Mouse (Mus musculus) embryonic facial prominence, embryonic 10.5 days (tissue): Measurements from ENCODE around the gene Actn1. TPM values are rescaled to one million over a fixed set of nuclear protein-coding genes. Genes with fewer than 3 reads are reported as not detected.

ENCODE experiments used
- DNase-seq: peaks from one replicate; pipeline ENCODE4 v3.0.0-alpha.2; 2017; ENCODE audit warnings: low spot score
- H3K27ac ChIP-seq: fragments of 300-500 bp; sonication (generic); replicated peaks from 2 replicates; pipeline ENCODE4 v1.5.1; 2016; ENCODE audit warnings: mild to moderate bottlenecking
- H3K27me3 ChIP-seq: fragments of 300-500 bp; sonication (generic); replicated peaks from 2 replicates; pipeline ENCODE4 v1.6.1; 2016; ENCODE audit warnings: low read depth, mild to moderate bottlenecking; ENCODE audit not compliant: poor library complexity, severe bottlenecking
- H3K36me3 ChIP-seq: fragments of 300-500 bp; sonication (generic); replicated peaks from 2 replicates; pipeline ENCODE4 v1.6.1; 2016; ENCODE audit warnings: mild to moderate bottlenecking, moderate library complexity
- H3K4me1 ChIP-seq: fragments of 300-500 bp; sonication (generic); 2 replicates; pipeline ENCODE4 v1.6.1; 2016
- H3K4me3 ChIP-seq: fragments of 300-500 bp; sonication (generic); 2 replicates; pipeline ENCODE4 v1.5.1; 2016; ENCODE audit warnings: mild to moderate bottlenecking, moderate library complexity
- H3K9me3 ChIP-seq: fragments of 300-500 bp; sonication (generic); 2 replicates; pipeline ENCODE4 v1.6.1; 2016; ENCODE audit warnings: mild to moderate bottlenecking
- WGBS: fragments of 180-500 bp; shearing (Covaris S2); methylation state at CpG from one replicate; pipeline ENCODE4 v1.1.7; 2016; 5-methylcytosine and 5-hydroxymethylcytosine counted together
- polyA plus RNA-seq: library from polyadenylated mRNA; unstranded; fragments of >200 nt; fragmentation: Nextera tagmentation; extraction: Ambion mirVana; gene quantifications from 2 replicates; pipeline ENCODE4 v1.2.1, GENCODE M21; 2016

The Actn1 gene
- polyA plus RNA-seq, 1 experiment from 2014 or later = 39.3 TPM

DNA sequence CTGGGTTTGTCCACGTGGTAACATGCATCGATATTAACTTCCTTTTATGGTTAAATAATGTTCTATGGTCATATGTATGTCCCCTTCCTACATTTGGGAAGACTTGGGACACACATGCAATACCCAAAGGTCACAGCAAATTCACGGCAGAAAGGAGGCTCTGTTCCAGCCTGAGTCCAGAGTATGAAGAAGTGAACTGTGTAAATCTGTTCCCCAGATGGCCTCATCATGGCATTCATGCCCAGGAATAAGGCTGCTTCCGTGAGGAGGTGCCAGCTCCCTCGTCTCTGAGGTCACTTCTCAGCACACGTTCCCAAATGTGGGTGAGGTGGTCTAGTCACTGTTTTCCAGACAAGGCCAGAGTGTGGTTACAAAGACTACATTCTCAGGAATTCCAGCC, 122.9 kb downstream of the Actn1 start:
- no peak for DNase-seq
- no peak overlapping the region for H3K4me3 ChIP-seq
- no peaks in the 10 kb centered on the region for H3K36me3 ChIP-seq
- peaks cover 24% of the 10 kb centered on the region for H3K4me1 ChIP-seq
- H3K27me3 ChIP-seq = 0 out of 2 replicates have a peak, but pooled peaks cover 5% of the 10 kb centered on the region
- no peaks in the 10 kb centered on the region for H3K9me3 ChIP-seq
- no peak overlapping the region for H3K27ac ChIP-seq
- WGBS = 82% methylated on average over 6 of the region's 6 CpGs

DNA sequence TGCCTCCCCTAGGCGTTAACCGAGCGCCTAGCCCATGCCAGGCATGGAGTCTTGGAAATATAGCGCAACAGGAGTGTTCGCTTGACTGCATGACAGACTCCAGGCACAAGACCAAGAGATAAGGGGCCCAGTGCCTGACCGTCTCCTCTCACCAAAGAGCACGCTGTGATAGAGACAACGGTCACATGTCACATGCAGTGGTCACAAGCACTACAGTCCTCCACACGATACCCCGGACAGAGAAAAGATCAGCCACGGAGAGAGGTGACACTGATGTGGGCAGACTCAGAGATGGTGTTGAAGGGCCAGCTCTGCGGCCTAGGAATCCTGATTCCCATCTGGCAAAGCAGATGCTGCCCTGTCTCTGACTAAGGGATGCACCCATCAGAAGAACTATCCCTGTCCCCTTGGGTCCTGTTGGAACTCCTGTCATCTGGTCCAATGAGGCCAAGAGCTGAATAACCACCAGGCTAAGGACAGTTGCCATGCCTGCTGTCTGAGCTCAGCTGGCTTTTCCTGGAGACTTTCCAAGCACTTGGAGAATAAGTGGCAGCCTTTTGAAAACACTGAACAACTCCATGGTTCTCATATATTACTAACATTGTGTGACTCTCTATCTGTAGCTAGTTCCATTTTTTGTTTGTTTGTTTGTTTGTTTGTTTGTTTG, 123.8 kb downstream of the Actn1 start:
- Histone ChIP-seq H3K4me1 (peaks cover 30% of the 10 kb centered on the region), H3K4me3 (no peak overlapping the region), H3K27me3 (0 out of 2 replicates have a peak, but pooled peaks cover 5% of the 10 kb centered on the region), H3K36me3 (no peaks in the 10 kb centered on the region), H3K9me3 (no peaks in the 10 kb centered on the region), H3K27ac (peak overlapping the region; percentile 51)
- no peak for DNase-seq
- WGBS = 92% methylated on average over 12 of the region's 12 CpGs

DNA sequence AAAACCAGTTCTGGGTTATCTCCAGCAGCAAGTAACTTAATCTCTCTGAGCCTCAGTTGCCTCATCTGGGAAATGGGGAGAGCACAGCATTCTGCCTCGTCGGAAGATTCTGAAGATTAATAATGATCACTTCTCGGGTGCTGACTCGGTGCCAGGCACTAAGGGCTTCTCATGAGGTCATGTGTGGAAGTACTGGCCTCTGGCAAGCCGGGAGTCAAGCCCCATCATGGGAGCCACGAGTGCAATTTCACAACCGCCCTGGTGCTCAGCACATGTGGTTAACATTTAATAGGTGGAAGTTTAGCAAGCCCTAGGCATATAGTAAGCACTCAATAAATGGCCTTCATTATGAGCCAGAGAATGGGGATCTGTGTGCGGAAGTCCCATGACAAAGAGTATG, 125.0 kb downstream of the Actn1 start:
- no peaks in the 10 kb centered on the region for H3K36me3 ChIP-seq
- no peak overlapping the region for H3K4me3 ChIP-seq
- no peak for DNase-seq
- peaks cover 35% of the 10 kb centered on the region for H3K4me1 ChIP-seq
- no peak overlapping the region for H3K27ac ChIP-seq
- H3K9me3 ChIP-seq = no peaks in the 10 kb centered on the region
- 0 out of 2 replicates have a peak, but pooled peaks cover 3% of the 10 kb centered on the region for H3K27me3 ChIP-seq
- 89% methylated on average over 8 of the region's 8 CpGs for WGBS

DNA sequence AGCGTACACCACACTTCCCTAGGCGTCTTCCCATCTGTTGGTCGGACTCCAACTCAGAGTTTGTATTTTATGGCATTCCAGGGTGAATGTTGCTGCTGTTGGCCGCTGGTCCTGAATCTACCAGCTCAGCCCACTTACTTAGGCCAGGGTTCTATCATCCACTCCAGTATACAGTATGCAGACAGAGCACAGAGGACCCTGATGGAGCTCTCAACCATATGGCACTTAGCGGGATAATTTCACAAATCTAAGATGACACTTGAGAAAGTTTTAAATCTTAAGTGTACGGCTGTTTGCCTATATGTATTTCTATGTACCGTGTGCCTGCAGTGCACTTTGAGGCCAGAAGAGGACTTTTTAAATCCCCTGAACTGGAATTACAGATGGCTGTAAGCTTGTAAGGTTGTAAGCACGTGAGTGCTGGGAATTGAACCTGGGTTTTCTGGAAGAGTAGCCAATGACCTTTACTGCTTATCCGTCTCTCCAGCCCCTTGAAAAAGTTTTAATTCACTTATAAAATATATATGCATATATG, 127.1 kb downstream of the Actn1 start:
- Histone ChIP-seq H3K27me3 (no peaks in the 10 kb centered on the region), H3K4me3 (peak overlapping the region; percentile 73), H3K9me3 (no peaks in the 10 kb centered on the region), H3K27ac (peak overlapping the region; percentile 99), H3K4me1 (peaks cover 42% of the 10 kb centered on the region), H3K36me3 (peaks cover 4% of the 10 kb centered on the region; the same call in 1 of the 2 replicates)
- 43% methylated on average over 9 of the region's 9 CpGs for WGBS
- DNase-seq = no peak

DNA sequence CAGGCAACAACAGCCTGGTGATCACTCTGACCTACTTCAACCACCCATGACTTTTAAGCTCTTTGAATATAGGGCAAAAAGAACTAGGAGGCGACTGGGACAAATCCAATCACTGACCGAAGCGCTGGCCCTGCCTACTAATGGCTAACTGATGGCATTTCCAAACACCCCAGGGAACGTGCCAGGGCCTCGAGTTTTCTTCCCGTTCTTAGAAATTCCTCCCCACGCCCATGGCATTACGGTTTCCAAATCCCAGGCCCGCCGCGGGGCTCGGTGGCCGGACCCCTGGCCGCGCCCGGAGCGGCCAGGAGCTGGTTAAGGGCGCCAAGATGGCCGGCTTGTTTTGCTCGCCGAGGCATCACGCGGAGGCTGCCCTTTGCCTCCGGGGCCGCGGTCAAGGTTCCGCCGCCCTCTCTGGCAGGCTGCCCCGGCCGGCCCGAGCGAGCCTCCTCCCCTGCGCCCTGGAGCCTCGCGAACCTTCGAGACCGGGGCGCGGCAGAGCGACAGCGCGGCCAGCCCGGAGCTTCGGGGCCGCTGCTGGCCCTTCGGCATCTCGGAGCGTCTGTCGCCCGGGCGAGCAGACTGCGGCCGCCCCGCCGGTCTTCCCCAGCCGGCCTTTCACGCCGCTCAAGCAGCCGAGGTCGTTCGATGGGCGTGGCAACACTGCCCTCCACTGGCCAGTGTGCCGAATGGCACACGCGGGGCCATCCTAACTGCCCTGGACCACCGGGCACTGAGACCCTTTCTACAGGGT, 127.7 kb downstream of the Actn1 start:
- 1% methylated on average over 66 of the region's 66 CpGs for WGBS
- peaks cover 5% of the 10 kb centered on the region for H3K36me3 ChIP-seq
- peak overlapping the region; percentile 73 for H3K4me3 ChIP-seq
- H3K27ac ChIP-seq = peak overlapping the region; percentile 99
- H3K27me3 ChIP-seq = no peaks in the 10 kb centered on the region
- H3K9me3 ChIP-seq = no peaks in the 10 kb centered on the region
- H3K4me1 ChIP-seq = peaks cover 44% of the 10 kb centered on the region
- peak; percentile 92 for DNase-seq

DNA sequence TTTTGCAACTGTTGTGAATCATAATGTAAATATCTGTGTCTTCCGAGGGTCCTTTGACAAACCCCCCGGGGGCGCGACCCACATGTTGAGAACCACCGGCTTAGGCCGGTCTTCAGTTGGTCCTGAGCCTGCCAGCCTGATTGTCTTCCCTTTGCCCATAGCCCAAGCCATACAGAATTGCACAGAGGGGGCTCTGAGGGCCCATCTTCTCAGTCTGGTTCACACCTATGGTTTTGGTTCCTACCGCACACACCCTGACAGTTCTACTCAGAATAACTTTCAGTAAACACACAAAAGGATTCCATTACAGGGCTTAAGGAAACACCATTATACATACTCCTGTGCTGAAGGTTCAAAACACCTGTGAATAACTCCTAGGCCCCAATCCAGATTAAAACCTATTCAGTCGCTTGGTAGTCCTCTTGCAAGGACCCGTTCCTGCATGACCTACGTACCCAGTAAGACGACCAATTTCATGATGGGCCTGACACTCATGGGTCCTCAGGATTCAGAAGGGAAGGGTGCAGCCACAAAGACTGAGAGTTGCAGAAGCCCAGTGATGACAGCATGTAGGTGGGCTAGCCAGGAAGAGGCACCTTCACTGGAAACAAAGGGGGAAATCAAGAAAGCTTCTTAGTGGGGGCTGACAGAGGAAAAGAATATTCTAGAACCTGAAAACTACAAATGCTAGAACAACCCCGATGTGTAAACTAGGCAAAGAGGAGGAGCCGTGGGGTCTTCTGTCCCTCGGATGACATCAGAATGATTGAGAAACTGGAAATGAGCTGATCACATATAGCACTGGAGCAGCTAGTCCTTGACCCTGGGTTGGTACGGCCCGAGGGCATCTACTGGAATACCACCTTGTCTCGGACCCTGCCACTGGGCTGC, 128.6 kb downstream of the Actn1 start:
- WGBS = 57% methylated on average over 17 of the region's 17 CpGs
- Histone ChIP-seq H3K36me3 (peaks cover 12% of the 10 kb centered on the region), H3K4me1 (peaks cover 47% of the 10 kb centered on the region), H3K4me3 (peak overlapping the region; percentile 73), H3K27me3 (no peaks in the 10 kb centered on the region), H3K9me3 (no peaks in the 10 kb centered on the region), H3K27ac (peak overlapping the region; percentile 99)
- DNase-seq = no peak

DNA sequence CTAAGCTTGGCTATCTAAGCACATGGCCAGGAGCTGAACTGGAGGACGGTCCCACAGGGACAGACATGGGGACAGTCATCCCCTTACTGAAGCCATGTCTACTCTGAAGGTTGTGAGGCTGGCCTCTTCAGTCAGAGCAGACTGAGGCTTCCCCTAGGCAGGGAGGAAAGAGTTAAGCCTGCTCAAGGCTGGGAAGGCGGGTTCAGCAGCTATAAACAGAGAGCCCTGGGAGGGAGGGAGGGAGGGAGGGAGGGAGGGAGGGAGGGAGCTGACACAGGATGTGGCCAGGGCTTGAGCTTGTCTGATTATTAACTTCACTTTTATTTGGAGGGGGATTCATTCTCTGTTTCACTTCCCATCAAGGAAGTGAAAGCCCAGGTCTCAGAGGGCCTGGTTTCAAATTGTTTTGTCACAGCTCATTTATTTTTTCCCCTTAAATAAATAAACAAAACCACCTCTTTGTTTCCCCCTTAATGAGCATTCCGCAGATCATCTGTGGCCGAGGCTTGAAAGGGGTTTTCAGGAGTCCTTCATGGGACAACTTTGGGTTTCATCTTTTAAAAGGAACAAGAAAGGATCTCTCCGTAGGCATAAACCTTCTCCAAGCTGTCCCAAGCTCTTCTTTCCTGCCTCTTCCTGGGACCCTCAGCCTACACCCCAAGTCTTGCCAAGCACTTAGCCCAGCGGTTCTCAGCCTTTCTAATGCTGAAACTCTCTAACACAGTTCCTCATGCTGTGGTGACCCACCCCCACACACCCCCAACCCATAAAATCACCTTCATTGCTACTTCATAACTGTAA, 129.4 kb downstream of the Actn1 start:
- 10% methylated on average over 6 of the region's 6 CpGs for WGBS
- DNase-seq = peak; percentile 79
- Histone ChIP-seq H3K9me3 (no peaks in the 10 kb centered on the region), H3K4me3 (peak overlapping the region; percentile 73), H3K36me3 (peaks cover 17% of the 10 kb centered on the region), H3K4me1 (peaks cover 47% of the 10 kb centered on the region), H3K27me3 (no peaks in the 10 kb centered on the region), H3K27ac (peak overlapping the region; percentile 99)

DNA sequence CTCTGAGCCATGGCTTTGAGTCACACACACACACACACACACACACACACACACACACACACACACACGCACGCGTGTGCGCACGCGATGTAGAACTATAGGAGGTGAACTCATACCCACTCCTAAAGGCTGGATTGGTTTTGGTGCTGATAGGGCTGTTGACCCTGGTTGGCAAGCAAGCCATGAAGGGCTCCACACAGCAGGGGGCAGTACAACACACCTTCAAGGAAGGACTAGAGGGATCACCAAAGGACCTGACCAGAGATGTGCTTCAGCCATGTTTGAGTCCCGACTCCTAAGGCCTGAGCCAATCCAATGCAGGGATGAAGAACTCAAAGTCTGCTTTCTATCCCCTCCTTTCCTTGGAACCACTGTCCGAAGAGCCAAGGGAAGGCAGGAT, 130.6 kb downstream of the Actn1 start:
- H3K4me3 ChIP-seq = no peak overlapping the region
- peaks cover 51% of the 10 kb centered on the region for H3K4me1 ChIP-seq
- H3K36me3 ChIP-seq = peaks cover 20% of the 10 kb centered on the region
- no peaks in the 10 kb centered on the region for H3K9me3 ChIP-seq
- no peak for DNase-seq
- no peaks in the 10 kb centered on the region for H3K27me3 ChIP-seq
- peak overlapping the region; percentile 99 for H3K27ac ChIP-seq
- 97% methylated on average over 8 of the region's 8 CpGs for WGBS

DNA sequence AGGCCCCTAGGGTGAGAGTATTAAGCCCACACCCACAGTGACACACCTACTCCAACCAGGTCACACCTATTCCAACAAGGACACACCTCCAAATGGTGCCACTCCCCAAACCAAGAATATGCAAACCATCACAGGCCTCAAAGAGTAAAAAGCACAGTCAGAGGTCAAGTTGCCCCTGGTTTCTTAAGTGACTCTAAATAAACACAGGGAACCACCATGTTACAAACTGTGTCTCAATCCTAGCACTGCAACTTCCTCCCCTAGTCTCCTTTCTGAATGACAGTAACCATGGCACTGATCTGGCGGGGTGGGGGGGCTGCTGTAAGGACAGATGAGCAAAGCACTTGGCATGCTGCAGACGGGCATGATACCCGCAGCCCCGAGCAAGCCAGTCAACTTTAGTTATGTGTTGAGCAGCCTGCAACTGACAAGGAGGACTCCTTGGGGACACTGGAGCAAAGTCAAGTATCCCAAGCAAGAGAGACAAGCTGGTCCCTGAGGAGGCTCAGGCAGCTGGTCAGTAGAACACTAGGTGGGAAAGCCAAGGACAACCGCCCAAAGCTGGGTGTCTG, 132.9 kb downstream of the Actn1 start:
- 89% methylated on average over 5 of the region's 5 CpGs for WGBS
- Histone ChIP-seq H3K27ac (peak overlapping the region; percentile 63), H3K9me3 (no peaks in the 10 kb centered on the region), H3K4me1 (peaks cover 59% of the 10 kb centered on the region), H3K36me3 (peaks cover 32% of the 10 kb centered on the region), H3K27me3 (no peaks in the 10 kb centered on the region), H3K4me3 (no peak overlapping the region)
- no peak for DNase-seq

DNA sequence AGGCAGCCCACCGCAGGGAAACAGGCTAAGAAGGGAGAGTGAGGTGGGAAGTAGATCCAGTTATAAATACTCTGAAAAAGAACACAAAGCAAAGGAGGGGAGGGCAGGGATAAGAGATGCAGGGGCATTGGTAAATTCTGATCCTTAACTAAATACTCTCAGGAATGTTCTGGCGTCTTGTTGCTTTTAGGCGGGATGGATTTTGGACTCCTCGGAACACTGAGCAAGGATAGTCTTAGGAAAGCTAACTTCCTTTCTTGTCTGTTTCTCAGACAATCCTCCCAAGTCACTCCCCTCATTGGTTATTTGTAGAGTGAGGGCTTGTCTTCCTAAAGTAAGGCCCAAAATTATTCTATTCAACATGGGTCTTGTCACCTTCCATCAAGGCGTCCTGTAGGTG, 134.9 kb downstream of the Actn1 start:
- WGBS = 93% methylated on average over 5 of the region's 5 CpGs
- no peaks in the 10 kb centered on the region for H3K27me3 ChIP-seq
- H3K9me3 ChIP-seq = no peaks in the 10 kb centered on the region
- no peak for DNase-seq
- H3K27ac ChIP-seq = no peak overlapping the region
- H3K4me3 ChIP-seq = no peak overlapping the region
- peaks cover 39% of the 10 kb centered on the region for H3K4me1 ChIP-seq
- H3K36me3 ChIP-seq = peaks cover 41% of the 10 kb centered on the region

DNA sequence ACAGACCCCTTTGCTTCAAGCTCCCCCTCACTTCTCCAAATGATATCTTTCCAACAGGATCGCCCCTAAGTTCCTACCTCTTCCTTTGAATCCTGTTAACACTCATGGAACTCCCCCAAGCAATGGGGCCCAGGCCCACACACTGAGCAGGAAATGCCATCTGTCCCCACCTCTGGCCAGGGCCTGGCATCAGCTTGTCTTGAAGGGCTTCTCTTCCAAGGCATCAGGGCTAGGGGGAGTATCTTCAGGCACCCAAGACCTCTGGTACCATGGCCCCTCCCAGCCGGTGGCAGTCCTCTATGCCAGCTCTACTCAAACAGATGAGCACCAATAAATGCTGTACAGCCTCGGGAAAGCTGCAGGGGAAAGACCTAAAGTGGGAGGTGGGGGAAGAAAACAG, 135.4 kb downstream of the Actn1 start:
- 81% methylated on average over 3 of the region's 3 CpGs for WGBS
- no peak overlapping the region for H3K4me3 ChIP-seq
- peaks cover 44% of the 10 kb centered on the region for H3K36me3 ChIP-seq
- H3K27ac ChIP-seq = no peak overlapping the region
- DNase-seq = no peak
- no peaks in the 10 kb centered on the region for H3K9me3 ChIP-seq
- peaks cover 34% of the 10 kb centered on the region for H3K4me1 ChIP-seq
- no peaks in the 10 kb centered on the region for H3K27me3 ChIP-seq
